Mouse (Mus musculus): ENCODE measurements at regions not wholly inside any gene's neighbourhood (a gene's known extent, or its start where the extent isn't known, plus 50 kb on each side); places are given as distances from the start of the nearest gene placed in this dataset.

DNA sequence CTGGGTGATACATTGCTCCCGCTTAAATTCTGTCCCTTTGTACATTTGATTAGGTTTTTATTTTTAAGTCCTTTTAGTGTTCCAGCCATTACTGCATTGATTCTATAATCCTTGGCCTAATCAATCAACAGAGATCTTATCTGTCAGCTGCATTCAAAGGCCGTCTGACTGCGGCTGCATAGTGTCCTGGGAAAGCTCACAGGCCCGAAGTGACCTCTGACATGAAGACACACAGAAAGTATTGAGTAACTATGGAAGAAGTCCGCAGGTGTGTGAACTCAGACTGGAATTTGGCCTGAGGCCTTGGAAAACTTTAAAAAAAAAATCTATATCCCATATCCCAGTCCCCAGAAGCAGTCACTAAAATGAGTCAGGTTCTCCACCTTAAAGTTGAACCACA, 67.4 kb upstream of the Ptpn13 start:
- no peak for TF ChIP-seq POLR2A (IDR thresholded peaks at IDR 0.05; ENCODE audit: insufficient read depth, low read depth, low read length)
- TF ChIP-seq CTCF (IDR thresholded peaks at IDR 0.05; ENCODE audit: insufficient read depth, low read depth, low read length), result no peak
